Mouse (Mus musculus) ES-Bruce4 (cell line): Measurements from ENCODE around the gene Olfr1415. TPM values are rescaled to one million over a fixed set of nuclear protein-coding genes. Genes with fewer than 3 reads are reported as not detected.

Source experiments
- H3K27ac ChIP-seq: 2 replicates; pipeline ENCODE4 v1.5.1; 2012; ENCODE audit warnings: low read length, inconsistent platforms; ENCODE audit not compliant: insufficient read depth
- H3K27me3 ChIP-seq: 2 replicates; pipeline ENCODE4 v1.6.1; 2012; ENCODE audit warnings: mild to moderate bottlenecking, low read length, inconsistent platforms; ENCODE audit not compliant: control insufficient read depth, poor library complexity, insufficient read depth, severe bottlenecking
- H3K36me3 ChIP-seq: 2 replicates; pipeline ENCODE4 v1.6.1; 2012; ENCODE audit warnings: inconsistent platforms, mild to moderate bottlenecking, low read length, moderate library complexity; ENCODE audit not compliant: control insufficient read depth, poor library complexity, insufficient read depth, severe bottlenecking
- H3K4me1 ChIP-seq: one replicate; pipeline ENCODE4 v1.8.1; 2011; ENCODE audit warnings: low read length; ENCODE audit not compliant: control insufficient read depth, insufficient read depth
- H3K4me3 ChIP-seq: 2 replicates; pipeline ENCODE4 v1.5.1; 2011; ENCODE audit warnings: low read depth, mild to moderate bottlenecking, low read length
- H3K9ac ChIP-seq: 2 replicates; pipeline ENCODE4 v1.6.1; 2012; ENCODE audit warnings: low read depth, mild to moderate bottlenecking, inconsistent platforms; ENCODE audit not compliant: poor library complexity, severe bottlenecking
- H3K9me3 ChIP-seq: replicated peaks from 2 replicates; pipeline ENCODE4 v1.6.1; 2012; ENCODE audit warnings: mild to moderate bottlenecking, low read length, inconsistent platforms; ENCODE audit not compliant: control insufficient read depth, poor library complexity, insufficient read depth, severe bottlenecking
- CTCF ChIP-seq: IDR thresholded peaks from one replicate; pipeline ENCODE4 v1.8.1; 2011; ENCODE audit warnings: low read depth, low read length
- EP300 ChIP-seq: IDR thresholded peaks from 2 replicates; pipeline ENCODE4 v1.6.1; 2011; ENCODE audit warnings: low read depth, low read length; ENCODE audit not compliant: insufficient read depth
- POLR2A ChIP-seq: IDR thresholded peaks from one replicate; pipeline ENCODE4 v1.8.1; 2011; ENCODE audit warnings: low read length; ENCODE audit not compliant: insufficient read depth
- polyA plus RNA-seq: library from polyadenylated mRNA; stranded (reverse); fragments of >200 nt; gene quantifications from 2 replicates; pipeline ENCODE4 v1.2.4, GENCODE M21; 2011; ENCODE audit warnings: low read depth; ENCODE audit not compliant: missing spikeins, insufficient read depth, insufficient read length

Olfr1415 gene
- polyA plus RNA-seq, 1 experiment: not detected

GRCm38 (mm10) chr1:92440066-92440750 is 55.7 kb downstream of the Olfr1415 start:
- H3K9me3 ChIP-seq: no peaks in the 10 kb centered on the region
- peaks cover 4% of the 10 kb centered on the region for H3K4me1 ChIP-seq
- H3K27ac ChIP-seq: no peak overlapping the region
- H3K9ac ChIP-seq: no peak overlapping the region
- no peak overlapping the region for H3K4me3 ChIP-seq
- H3K27me3 ChIP-seq: no peaks in the 10 kb centered on the region
- peaks cover 3% of the 10 kb centered on the region for H3K36me3 ChIP-seq
- TF ChIP-seq POLR2A (no peak), EP300 (no peak), CTCF (no peak)

Other genes with a start within 250 kb of the Olfr1415 start
- gene Ndufa10, start 22.2 kb downstream of the Olfr1415 start, polyA plus RNA-seq: 187 and 210 TPM in 2 replicates
- not detected in 2 replicates for gene Olfr1416, start 11.0 kb downstream of the Olfr1415 start, polyA plus RNA-seq
- gene Olfr1414, start 22.6 kb upstream of the Olfr1415 start, polyA plus RNA-seq: not detected in 2 replicates
- not detected in 2 replicates for gene Olfr1413, start 75.2 kb upstream of the Olfr1415 start, polyA plus RNA-seq
- gene Olfr1412, start 89.7 kb upstream of the Olfr1415 start, polyA plus RNA-seq: not detected in 2 replicates
- not detected in 2 replicates for gene Olfr1411, start 98.3 kb upstream of the Olfr1415 start, polyA plus RNA-seq
- gene Olfr1410, start 109.7 kb upstream of the Olfr1415 start, polyA plus RNA-seq: not detected in 2 replicates
- not detected in 2 replicates for gene Olfr12, start 121.7 kb upstream of the Olfr1415 start, polyA plus RNA-seq
- 107 and 119 TPM in 2 replicates for gene Cops9, start 145.9 kb upstream of the Olfr1415 start, polyA plus RNA-seq
- gene Otos, start 152.7 kb upstream of the Olfr1415 start, polyA plus RNA-seq: not detected in 2 replicates